Mouse (Mus musculus) embryonic fibroblast, embryonic 13.5 days (primary cell): Measurements from ENCODE around the gene Rtraf.

ENCODE experiments used
- CTCF ChIP-seq: IDR thresholded peaks from 2 replicates; pipeline ENCODE4 v1.5.1; 2011; ENCODE audit warnings: mild to moderate bottlenecking, control low read depth, low read length, moderate library complexity, borderline replicate concordance; ENCODE audit not compliant: insufficient read depth
- POLR2A ChIP-seq: IDR thresholded peaks from 2 replicates; pipeline ENCODE4 v1.6.1; 2011; ENCODE audit warnings: low read depth, mild to moderate bottlenecking, control low read depth, low read length, moderate library complexity

DNA sequence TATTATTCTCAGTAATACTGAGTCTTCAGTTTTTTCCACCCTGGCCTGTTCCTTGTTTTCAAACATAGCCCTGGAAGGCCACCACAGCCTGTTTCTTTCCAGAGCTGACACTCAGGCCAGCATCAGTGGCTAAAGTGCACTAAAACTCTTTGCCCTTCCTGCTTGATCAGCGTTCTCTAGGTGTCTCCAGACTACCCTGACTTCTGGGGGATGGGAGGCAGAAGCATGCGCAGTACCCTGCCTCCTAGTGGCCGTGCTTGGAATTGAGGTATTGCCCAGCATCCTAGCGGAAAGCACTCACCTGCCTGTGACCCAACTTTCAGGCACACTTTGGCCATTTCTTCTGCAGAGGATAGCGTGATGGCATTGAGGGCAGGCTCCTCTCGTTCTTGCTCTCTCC lies 46.7 kb downstream of the Rtraf start:
- TF ChIP-seq POLR2A (no peak), CTCF (peak; percentile 76; the same call in 1 of the 2 replicates)
